Mouse (Mus musculus) hindbrain, postnatal 0 days (tissue): ENCODE results near the gene Snd1. TPM values are rescaled to one million over a fixed set of nuclear protein-coding genes. Genes with fewer than 3 reads are reported as not detected.
A peak's percentile ranks its signal among the peaks of the same experiment; 100 is the strongest.

Experiments used
- ATAC-seq: fragments of 200-750 bp; cut with Nextera tagmentation; 2 replicates; pipeline ENCODE4 v1.8.0; 2017; ENCODE audit warnings: mild to moderate bottlenecking, moderate TSS enrichment, moderate library complexity
- DNase-seq: peaks from one replicate; pipeline ENCODE4 v3.0.0-alpha.2; 2015; ENCODE audit warnings: low spot score
- H3K27ac ChIP-seq: fragments of 300-500 bp; sonication (generic); 2 replicates; pipeline ENCODE4 v1.5.1; 2014; ENCODE audit warnings: mild to moderate bottlenecking
- H3K27me3 ChIP-seq: fragments of 300-500 bp; sonication (generic); 2 replicates; pipeline ENCODE4 v1.6.1; 2014; ENCODE audit warnings: low read length, mixed read lengths; ENCODE audit not compliant: insufficient read depth
- H3K36me3 ChIP-seq: fragments of 300-500 bp; sonication (generic); 2 replicates; pipeline ENCODE4 v1.6.1; 2014; ENCODE audit warnings: low read length, mixed read lengths; ENCODE audit not compliant: insufficient read depth
- H3K4me1 ChIP-seq: fragments of 300-500 bp; sonication (generic); 2 replicates; pipeline ENCODE4 v1.6.1; 2014; ENCODE audit warnings: antibody characterized with exemption, low read length, mixed read lengths; ENCODE audit not compliant: insufficient read depth
- H3K4me2 ChIP-seq: fragments of 300-500 bp; sonication (generic); 2 replicates; pipeline ENCODE4 v1.6.1; 2014; ENCODE audit warnings: low read depth, mild to moderate bottlenecking, low read length, moderate library complexity, mixed read lengths
- H3K4me3 ChIP-seq: fragments of 300-500 bp; sonication (generic); 2 replicates; pipeline ENCODE4 v1.5.1; 2014; ENCODE audit warnings: low read length
- H3K9ac ChIP-seq: fragments of 300-500 bp; sonication (generic); replicated peaks from 2 replicates; pipeline ENCODE4 v1.6.1; 2014; ENCODE audit warnings: mild to moderate bottlenecking, low read length, moderate library complexity, mixed read lengths
- H3K9me3 ChIP-seq: fragments of 300-500 bp; sonication (generic); 2 replicates; pipeline ENCODE4 v1.6.1; 2016; ENCODE audit warnings: low read length, mixed read lengths
- CTCF ChIP-seq: IDR thresholded peaks from 2 replicates; pipeline ENCODE4 v1.5.1; 2016; ENCODE audit warnings: antibody characterized with exemption, control low read depth, low read depth
- WGBS: fragments of 180-500 bp; shearing (Covaris S2); extraction: QIAGEN DNeasy Blood & Tissue Kit; methylation state at CpG from one replicate; pipeline ENCODE4 v1.1.7; 2014; 5-methylcytosine and 5-hydroxymethylcytosine counted together
- polyA plus RNA-seq: library from polyadenylated mRNA; unstranded; fragments of >200 nt; fragmentation: Nextera tagmentation; extraction: Ambion mirVana; gene quantifications from 2 replicates; pipeline ENCODE4 v1.2.1, GENCODE M21; 2015
- total RNA-seq: library from RNA; depleted of rRNA; stranded (reverse); fragments of >200 nt; gene quantifications from 2 replicates; pipeline ENCODE4 v1.2.3, GENCODE M21; 2014

Snd1 gene
- total and polyA plus RNA-seq, 2 experiments from 2014 or later: 67.6 to 85.5 TPM

DNA sequence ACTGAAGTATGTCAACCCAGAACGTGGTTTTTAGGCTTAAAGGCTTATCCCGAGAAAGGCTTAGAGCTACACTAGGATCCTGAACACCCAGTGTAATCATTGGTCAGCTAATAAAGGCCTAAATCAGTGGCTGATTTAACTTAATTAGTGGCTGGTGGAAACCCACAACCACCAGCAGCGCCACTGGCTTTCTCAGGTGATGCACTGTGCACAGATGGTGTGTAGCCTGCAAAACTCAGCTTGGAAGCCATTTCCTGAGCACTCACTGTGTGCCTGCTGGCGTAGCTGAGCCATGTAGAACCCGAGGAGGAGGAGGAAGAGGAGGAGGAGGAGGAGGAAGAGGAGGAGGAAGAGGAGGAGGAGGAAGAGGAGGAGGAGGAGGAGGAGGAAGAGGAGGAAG is 503.1 kb downstream of the Snd1 start:
- ATAC-seq (no peak), DNase-seq (no peak)
- TF ChIP-seq CTCF: no peak
- WGBS: 48% methylated on average over 4 of the region's 5 CpGs
- no peaks in the 10 kb centered on the region for H3K27me3 ChIP-seq
- no peak overlapping the region for H3K9ac ChIP-seq
- H3K4me1 ChIP-seq: no peaks in the 10 kb centered on the region
- H3K27ac ChIP-seq: no peak overlapping the region
- no peaks in the 10 kb centered on the region for H3K9me3 ChIP-seq
- H3K4me3 ChIP-seq: no peak overlapping the region
- no peaks in the 10 kb centered on the region for H3K36me3 ChIP-seq
- no peak overlapping the region for H3K4me2 ChIP-seq

DNA sequence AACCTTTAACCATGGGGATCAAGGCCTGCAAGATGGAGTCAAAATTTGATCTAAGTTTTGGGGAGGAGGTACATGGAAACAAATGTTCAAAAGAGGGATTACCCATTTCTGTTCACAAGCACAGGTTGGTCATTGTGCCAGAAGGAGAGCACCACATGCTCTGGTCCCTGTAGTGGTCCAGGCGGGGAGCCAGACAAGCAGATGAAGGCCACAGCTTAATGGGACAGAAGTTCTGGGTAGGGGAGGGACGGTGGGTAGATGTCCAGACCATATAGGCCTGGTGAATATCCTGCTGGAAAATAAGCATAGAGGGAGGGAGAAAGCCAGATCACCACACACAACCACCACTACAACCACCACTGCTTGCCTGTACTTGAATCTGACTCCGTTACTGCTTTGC is 503.9 kb downstream of the Snd1 start:
- Histone ChIP-seq H3K27me3 (no peaks in the 10 kb centered on the region), H3K4me1 (no peaks in the 10 kb centered on the region), H3K27ac (no peak overlapping the region), H3K9me3 (no peaks in the 10 kb centered on the region), H3K4me3 (no peak overlapping the region), H3K9ac (no peak overlapping the region), H3K36me3 (no peaks in the 10 kb centered on the region), H3K4me2 (no peak overlapping the region)
- no peak for TF ChIP-seq CTCF
- DNase-seq (no peak), ATAC-seq (no peak)
- 76% methylated on average over 3 of the region's 3 CpGs for WGBS

DNA sequence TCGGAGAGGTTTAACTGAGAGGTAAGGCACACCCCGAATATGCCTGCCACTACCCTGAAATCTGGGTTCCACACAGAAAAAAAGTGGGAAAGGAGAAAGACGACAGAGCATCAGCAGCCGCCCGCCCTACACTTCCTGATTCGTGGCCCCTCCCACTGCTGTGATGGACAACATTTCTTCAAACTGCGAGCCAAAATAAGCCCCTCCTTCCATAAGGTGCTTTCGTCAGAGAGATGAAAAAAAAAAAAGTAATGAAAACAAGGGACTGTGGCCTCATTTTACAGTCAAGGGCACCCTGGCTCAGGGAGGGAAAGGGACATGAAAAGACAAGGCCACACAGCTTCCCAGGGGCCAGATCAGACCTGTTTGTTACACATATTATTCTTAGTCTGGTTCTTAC is 504.6 kb downstream of the Snd1 start:
- WGBS: 72% methylated on average over 8 of the region's 8 CpGs
- Histone ChIP-seq H3K27me3 (no peaks in the 10 kb centered on the region), H3K36me3 (no peaks in the 10 kb centered on the region), H3K9me3 (no peaks in the 10 kb centered on the region), H3K27ac (no peak overlapping the region), H3K4me2 (no peak overlapping the region), H3K4me3 (no peak overlapping the region), H3K4me1 (no peaks in the 10 kb centered on the region), H3K9ac (no peak overlapping the region)
- no peak for TF ChIP-seq CTCF
- no peak for ATAC-seq
- DNase-seq: no peak

GRCm38 (mm10) chr6:28980219-28980618 is 505.3 kb downstream of the Snd1 start:
- H3K36me3 ChIP-seq: no peaks in the 10 kb centered on the region
- peak overlapping the region; percentile 73 for H3K4me2 ChIP-seq
- ATAC-seq: peak; percentile 25; the same call in 1 of the 2 replicates
- H3K9ac ChIP-seq: peak overlapping the region; percentile 54; the same call in 1 of the 2 replicates
- WGBS: 3% methylated on average over 14 of the region's 14 CpGs
- peak overlapping the region; percentile 61; the same call in 1 of the 2 replicates for H3K27ac ChIP-seq
- no peak for TF ChIP-seq CTCF
- H3K4me1 ChIP-seq: no peaks in the 10 kb centered on the region
- peak; percentile 71 for DNase-seq
- H3K4me3 ChIP-seq: peak overlapping the region; percentile 45
- no peaks in the 10 kb centered on the region for H3K27me3 ChIP-seq
- no peaks in the 10 kb centered on the region for H3K9me3 ChIP-seq

GRCm38 (mm10) chr6:28980750-28981584 is 506.0 kb downstream of the Snd1 start:
- Histone ChIP-seq H3K9me3 (no peaks in the 10 kb centered on the region), H3K9ac (peak overlapping the region; percentile 54), H3K27me3 (no peaks in the 10 kb centered on the region), H3K4me2 (peak overlapping the region; percentile 73), H3K4me1 (no peaks in the 10 kb centered on the region), H3K4me3 (peak overlapping the region; percentile 45), H3K27ac (peak overlapping the region; percentile 61; the same call in 1 of the 2 replicates), H3K36me3 (no peaks in the 10 kb centered on the region)
- DNase-seq (peak; percentile 88), ATAC-seq (peak; percentile 89)
- under 1% methylated on average over 56 of the region's 56 CpGs for WGBS
- peak; percentile 28 for TF ChIP-seq CTCF

DNA sequence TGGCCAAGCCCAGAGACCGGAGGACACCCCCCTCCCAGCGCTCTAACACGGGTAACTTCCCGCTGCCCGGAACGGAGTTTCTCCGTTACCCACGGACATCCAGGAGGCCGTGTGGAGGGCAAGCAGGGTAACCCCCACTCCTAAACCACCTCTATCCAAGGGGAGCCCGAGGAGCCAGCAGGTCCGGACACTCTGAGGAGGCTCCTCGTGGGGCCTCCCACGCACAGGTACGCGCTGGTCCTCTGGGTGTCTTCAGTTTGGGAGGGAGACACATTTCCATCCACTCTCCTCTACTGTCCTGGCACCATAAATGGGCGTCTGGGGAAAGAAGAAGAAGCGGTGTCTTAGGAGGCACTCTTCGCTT is 506.6 kb downstream of the Snd1 start:
- Histone ChIP-seq H3K4me2 (peak overlapping the region; percentile 73), H3K9ac (peak overlapping the region; percentile 54), H3K4me3 (peak overlapping the region; percentile 45), H3K27ac (peak overlapping the region; percentile 61; the same call in 1 of the 2 replicates), H3K36me3 (no peaks in the 10 kb centered on the region), H3K27me3 (no peaks in the 10 kb centered on the region), H3K9me3 (no peaks in the 10 kb centered on the region), H3K4me1 (no peaks in the 10 kb centered on the region)
- WGBS: 6% methylated on average over 18 of the region's 18 CpGs
- DNase-seq (no peak), ATAC-seq (no peak)
- TF ChIP-seq CTCF: no peak
